Mouse (Mus musculus) gonadal fat pad, adult 2 months (tissue): ENCODE measurements at regions not wholly inside any gene's neighbourhood (a gene's known extent, or its start where the extent isn't known, plus 50 kb on each side); places are given as distances from the start of the nearest gene placed in this dataset.

Experiments used
- DNase-seq: peaks from one replicate; pipeline ENCODE4 v3.0.0-alpha.2; 2012; ENCODE audit warnings: low read depth

DNA sequence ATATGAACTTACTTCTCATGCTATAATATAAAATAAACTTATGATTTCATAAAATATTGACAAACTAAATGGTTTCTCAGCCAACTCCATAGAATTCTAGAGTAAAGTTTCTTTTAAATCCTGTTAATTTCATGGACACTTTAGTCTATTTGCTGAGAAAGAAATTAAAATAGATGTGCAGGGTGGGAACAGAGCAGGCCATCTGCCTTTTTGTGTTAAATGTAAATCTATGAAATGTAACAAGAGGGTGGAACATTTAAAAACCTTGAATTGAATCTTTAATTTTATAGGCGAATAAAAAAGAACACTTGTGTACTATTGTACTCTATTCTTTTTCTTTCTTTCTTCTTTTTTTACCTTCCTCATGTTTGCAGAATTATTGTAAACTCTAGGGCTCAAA is 1050.7 kb downstream of the Tbl1xr1 start:
- DNase-seq, result no peak

DNA sequence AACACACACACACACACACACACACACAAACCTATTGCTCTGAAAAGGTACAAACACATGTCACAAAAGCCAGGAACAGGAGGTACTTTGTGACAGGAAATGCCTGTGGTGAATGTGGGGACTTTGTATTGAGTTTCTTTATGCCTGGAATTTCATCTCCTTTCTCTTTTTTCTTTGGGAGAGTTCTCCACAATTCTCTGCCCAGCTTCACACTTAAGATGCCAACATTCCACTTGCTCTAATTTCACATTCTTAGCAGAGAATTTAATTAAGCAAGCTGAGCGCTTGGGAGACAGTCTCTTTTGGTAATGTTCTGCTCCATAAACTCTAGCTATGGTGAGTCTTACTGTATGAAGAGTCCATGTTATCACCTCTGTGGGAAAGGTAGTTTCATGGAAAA is 1059.1 kb downstream of the Tbl1xr1 start:
- DNase-seq, result no peak

DNA sequence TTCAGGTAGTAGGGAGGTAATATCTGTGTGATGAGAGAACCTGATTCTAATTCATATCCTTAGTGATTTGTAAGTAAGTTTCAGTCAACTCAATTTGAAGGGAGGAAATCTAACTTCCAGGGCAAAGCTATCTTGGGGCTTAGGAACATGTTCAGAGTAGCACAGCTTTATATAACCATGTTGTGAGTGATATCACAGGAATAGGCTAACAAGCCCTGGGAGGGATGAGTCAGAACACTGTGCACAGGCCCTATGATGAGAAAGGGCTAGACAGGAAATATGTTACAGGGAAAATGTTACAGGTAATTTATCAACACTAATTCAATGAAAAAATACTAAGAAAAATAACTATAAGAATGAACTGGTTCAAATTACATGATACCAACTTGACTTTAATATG is 1062.5 kb downstream of the Tbl1xr1 start:
- no peak for DNase-seq

DNA sequence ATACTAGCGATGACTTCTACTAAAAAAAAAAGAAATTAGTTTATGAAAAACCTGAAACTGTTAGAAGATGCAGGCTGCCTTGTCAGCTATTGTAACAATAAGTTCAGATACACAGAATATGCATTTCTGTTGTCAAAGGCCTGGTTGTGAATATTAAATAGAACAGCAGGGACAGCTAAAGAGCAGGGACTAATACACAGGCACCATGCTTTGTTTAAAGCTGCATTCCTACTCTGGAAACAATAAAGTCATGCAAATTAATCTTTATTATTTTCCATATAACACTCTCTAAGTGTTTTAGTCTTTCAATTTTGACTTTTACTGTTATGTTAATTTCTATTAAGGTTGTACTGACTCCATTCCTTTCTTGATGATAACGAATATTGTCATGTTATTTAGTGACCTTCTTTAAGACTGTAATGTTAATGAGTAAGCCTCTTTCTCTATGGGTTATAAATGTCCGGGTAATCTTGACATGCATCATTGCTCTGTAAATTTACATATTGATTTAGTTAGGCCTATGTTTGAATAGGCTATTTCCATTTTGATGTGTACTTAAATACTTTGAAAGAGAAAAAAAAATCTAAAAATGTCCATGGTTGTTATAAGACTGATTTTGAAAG is 1088.5 kb downstream of the Tbl1xr1 start:
- no peak for DNase-seq

DNA sequence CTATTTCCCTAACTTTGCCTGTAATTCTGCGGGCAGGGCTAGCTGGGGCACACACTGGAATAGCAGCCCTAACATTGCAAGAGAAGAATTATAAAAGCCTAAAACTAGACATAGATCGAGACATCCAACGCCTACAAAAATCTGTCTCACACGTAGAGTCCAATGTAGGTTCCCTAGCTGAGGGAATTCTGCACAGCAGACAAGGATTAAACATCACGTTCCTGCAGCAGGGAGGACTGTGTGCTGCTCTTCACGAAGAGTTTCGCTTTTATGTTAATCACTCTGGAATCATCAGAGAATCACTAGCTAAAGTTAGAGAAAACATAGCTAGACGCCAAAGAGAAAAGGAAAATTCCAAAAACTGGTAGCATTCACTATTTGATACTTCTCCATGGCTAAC is 1106.9 kb downstream of the Tbl1xr1 start:
- DNase-seq, result no peak

DNA sequence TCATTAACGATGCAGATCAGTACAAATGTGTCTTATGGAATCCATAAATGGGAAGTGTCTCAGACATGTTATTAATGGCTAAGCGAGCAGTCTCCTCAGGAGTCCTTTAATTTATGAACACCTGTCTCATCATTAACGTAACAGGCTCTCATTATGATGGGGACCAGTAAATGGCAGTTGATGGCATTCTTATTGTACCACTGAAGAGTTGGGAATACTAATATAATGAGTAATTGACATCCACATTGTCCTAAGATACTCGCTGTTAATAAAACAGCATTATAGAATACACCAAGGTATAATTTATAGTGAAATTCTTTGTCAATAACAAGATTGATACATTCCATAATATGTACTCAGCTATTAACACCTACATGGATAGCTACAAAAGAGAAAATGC is 1112.0 kb downstream of the Tbl1xr1 start:
- DNase-seq, result no peak

DNA sequence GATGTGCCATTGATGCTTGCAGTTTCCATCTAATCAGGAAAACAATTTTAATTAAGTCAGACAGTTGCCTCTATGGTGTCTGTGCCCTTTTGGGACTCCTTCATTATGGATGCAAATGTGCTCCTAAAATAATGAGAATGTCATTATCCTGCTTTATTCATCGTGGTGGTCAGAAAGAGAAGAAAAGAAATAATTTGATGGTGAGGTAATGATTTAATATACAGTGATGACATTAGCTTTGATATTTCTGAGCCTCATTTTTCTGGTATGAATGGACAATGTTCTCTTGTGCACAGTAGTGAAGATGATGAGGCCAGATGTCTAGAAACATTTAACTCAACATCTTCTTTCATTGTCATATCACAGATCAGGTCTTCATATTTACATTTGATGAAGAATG is 1123.6 kb downstream of the Tbl1xr1 start:
- DNase-seq, result no peak

DNA sequence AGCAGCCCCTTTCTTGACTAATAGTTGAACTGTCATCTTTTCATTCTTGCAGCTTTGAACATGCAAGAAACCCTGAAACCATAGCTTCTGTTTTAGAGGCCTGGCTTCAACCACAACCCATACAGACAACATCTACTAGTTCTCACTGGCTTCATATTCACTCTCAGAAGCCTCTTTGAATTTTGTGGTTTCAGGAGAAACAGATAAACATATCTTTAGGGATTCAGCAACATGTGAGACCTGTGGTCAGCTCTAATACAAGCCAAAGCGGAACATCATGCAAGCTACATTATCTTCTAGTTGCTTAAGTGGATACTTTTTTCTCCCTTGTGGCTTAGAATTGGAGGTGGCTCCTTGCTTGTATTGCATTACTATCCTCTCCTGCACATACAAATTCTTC is 1138.0 kb downstream of the Tbl1xr1 start:
- no peak for DNase-seq

DNA sequence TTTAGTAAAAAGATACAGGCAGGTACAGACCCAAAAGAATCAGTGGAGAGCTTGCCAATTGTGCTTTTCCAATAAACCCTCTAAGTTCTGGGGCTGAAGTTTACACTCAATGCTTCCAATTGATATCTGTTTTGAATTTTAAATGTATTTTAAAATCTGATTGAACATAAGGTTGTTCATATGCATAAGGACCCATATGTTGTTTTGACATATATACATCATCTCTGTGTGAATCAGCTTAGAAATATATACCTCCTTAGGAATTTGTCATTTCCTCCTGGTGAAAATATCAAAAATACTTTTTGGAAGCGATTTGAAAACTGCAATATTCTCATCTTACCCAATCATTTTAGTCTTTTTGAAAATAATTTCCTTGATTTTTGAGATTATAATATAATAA is 1140.3 kb downstream of the Tbl1xr1 start:
- DNase-seq, result no peak

DNA sequence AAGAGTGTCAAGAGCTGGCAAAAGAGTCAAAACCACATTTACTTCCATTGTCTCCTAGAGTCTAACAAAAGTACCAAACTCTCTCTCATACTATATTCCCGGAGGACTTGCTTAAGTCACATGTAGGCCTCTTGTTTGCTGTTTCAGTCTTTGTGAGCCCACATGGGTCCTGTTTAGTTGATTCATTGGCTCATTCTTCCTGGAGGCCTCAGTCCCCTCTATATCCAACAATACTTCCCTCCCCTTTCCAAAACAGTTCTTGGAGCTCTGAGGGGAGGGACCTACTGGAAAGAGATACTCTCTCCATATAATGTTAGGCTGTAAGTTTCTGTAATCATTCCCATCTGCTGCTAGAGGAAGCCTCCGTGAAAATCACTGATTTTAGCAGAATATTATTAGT is 1171.8 kb downstream of the Tbl1xr1 start:
- DNase-seq, result no peak

DNA sequence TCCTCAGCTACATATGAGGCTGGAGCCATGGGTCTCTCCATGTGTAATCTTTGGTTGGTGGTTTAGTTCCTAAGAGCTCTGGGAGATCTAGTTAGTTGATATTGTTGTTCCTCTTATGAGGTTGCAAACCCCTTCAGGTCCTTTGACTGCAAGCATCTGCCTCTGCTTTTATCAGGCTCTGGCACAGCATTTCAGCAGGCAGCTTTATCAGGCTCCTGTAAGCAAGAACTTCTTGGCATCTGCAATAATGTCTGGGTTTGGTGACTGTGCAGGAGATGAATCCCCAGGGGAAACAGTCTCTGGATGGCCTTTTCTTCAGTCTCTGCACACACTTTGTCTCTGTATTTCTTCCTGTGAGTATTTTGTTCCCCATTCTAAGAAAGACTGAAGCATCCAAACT is 1175.7 kb downstream of the Tbl1xr1 start:
- no peak for DNase-seq

DNA sequence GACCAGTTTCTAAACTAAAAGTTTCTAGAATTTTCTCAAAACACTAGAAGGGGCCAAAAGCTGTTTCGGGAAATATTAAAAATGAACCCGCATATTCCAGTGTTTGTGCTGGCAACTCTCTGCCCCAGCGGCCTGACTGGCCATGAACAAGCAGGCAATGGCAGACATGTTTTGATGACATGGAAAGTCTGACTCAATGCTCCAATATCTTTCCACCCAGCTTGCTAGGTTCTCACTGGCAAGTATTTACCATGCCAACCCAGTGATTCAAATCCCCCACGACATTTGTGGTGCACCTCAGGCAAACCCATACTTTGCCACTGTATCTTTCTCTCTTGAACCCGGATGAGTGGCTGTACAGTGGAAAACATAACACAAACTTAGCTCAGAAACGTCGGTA is 1222.4 kb downstream of the Tbl1xr1 start:
- DNase-seq, result no peak

DNA sequence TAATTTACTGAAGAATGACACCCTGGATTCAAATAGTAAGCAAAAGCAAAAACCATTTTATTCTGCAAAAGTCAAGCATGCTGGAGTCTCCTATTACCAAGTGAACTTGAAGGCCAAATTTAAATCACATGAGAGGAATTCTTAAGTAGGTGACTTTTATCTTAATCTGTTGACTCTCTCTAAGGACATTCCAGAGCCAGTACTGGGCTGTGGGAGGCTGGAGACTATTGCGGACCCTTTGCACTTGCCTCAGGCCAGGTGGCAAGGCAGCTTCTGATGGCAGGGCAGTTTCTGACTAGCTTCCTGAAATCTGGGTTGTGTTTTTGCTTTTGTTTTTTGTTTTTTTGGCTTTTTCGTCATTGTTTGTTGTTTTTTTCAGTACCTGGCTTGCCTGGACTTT is 1257.8 kb downstream of the Tbl1xr1 start:
- no peak for DNase-seq

DNA sequence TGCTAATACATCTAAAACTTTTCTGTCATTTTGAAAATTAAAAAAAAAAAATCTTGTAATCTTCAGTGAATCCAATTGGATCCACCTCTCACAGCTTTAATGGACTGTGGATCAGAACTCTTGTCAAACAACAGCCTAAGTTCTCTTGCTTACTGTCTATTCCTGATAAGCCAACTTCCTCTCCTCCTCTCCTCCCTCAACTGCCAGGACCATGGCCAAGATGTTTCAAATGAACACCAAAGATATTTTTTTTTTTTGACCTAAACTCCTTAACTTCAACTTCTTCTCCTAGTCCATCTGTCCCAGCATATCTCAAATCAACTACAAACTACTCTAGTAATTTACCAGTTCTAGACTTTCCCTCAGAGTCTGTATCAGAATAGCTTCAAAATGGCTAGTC is 1258.5 kb downstream of the Tbl1xr1 start:
- no peak for DNase-seq

DNA sequence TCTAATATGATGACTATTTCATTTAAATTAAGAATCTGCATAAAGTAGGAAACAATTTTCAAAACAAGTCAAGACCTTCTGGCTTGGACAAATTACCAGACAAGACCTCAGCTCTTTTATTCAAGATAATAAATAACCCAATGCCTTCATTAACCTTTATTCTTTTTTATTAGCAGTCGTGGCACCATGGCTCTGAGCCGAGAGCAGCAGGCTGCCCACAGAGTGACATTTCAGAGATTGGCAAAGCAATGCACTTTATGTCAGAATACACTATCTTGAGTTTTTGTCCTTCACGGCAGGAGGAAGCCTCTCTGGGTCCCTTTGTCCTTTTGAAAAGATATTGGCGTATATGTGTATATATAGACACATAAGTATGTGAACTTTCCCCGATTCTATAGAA is 1297.9 kb downstream of the Tbl1xr1 start:
- no peak for DNase-seq

DNA sequence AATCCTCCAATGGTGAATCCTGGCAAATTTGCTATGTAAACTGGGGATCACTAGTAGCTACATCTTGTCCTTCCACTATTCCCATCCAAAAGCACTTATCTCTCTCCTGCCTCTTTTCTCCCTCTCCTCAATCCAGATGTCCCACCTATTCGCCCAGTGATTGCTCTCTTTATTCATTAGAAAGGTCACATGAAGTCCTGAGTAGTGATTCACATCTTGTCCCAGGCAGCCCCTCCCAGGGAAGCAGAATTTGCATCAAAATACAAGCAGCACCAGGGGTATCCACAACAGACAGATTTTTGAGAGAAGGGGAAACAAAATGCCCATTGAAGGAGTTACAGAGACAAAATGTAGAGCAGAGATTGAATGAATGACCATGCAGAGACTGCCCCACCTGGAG is 1328.4 kb downstream of the Tbl1xr1 start:
- DNase-seq, result no peak

DNA sequence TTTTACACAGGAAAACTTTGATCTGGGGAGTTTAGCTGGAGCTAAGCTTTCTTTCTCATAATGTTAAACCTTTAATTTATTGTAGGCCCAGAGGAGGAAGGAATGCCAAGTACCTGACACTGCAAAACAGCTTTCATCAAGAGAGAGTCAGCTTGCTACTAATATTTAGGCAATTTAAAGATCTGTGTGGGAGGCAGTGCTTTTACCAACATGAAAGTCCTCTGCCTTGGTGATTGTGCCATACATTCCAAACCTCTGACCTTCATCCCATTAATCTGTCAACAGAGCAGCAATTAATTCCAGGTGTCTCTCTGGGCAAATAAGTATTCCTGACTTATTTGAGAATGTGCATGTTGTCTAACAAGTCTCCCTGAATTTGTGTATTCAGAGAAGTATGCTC is 1333.0 kb downstream of the Tbl1xr1 start:
- DNase-seq, result peak; percentile 77

DNA sequence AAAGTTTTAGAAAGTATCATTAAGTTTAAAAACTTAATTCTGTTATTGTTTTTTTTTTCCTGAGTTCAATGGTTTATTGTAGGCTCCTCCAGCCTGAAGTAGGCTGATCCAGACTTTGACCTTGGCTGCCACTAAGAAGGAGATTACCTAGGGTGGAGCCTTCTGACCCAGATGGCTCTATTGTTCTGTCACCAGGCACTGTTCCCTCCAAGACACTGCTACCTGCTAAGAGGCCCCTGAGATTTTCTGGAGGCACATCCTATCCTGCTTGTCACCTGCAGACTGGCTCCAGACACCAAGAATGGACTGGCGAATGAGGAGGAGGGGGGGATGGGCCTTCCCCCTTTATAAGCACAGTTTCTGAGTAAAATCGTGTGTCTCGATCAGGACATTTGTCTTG is 1350.5 kb downstream of the Tbl1xr1 start:
- no peak for DNase-seq

DNA sequence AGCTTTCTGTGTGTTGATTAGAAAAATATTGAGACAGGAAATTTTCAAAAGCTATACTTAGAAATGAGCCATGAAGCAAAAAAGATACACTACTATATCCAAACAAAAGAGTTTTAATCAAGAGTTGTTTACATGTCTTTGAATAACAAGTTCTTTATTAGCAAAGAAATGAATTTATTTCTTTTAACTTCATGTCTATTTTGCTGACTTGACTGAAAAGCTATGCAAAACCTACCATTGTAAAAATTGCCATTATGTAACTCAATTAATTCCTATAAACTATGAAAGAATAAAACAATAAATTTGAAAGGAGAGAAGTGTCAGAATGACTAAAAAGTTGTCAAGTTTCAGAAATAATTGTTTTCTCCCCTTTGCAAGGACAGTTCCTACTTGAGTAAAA is 1358.6 kb downstream of the Tbl1xr1 start:
- no peak for DNase-seq

DNA sequence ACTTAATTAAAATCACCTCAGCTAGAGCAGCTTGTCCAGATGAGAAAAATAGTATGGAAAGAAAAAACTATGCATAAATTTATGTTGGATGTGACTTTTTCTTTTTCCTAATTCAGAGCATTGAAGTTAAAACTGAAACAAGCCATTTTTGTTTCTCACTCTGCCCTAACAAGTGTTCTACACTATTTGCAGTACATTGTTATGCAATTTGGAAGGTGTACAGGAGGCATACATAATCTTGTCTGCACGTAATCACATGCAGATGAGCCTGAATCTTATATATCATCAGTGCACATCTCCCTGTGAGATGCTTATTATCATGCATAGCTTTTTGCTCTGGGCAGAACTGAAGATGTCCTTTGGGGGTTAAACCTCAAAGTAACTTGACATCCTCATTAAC is 1381.3 kb downstream of the Tbl1xr1 start:
- DNase-seq, result no peak

DNA sequence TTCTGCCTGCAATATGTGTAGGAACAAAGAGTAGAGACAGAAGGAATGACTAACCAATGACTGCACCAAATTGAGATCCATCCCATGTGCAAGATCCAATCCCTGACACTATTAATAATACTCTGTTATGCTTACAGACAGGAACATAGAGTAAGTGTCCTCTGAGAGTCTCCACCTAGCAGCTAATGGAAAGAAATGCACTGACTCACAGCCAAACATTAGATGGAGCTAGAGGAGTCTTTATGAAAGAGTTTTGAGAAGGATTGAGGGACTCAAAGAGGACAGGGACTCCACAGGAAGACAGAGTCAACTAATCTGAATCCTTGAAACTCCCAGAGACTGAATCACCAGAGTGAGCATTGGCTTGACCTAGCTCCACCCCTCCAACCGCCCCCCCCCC is 1423.4 kb downstream of the Tbl1xr1 start:
- no peak for DNase-seq

DNA sequence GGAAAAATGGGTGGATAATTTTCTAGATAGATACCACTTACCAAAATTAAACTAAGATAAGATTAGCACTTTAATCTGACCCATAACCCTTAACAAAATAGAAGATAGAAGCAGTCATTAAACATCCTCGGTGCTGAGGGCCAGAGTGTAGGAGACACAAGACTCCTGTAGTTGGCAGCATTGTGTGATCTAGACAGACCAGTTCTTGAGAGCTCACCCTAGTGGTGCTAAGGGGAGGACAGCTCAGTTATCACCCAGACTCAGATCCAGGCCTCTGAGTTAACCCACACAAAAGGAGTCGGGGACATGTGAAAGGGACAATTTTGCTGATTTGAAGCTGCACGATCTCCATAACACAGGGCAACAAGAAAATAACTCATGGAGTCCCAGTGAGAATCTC is 1471.1 kb downstream of the Tbl1xr1 start:
- DNase-seq, result no peak

DNA sequence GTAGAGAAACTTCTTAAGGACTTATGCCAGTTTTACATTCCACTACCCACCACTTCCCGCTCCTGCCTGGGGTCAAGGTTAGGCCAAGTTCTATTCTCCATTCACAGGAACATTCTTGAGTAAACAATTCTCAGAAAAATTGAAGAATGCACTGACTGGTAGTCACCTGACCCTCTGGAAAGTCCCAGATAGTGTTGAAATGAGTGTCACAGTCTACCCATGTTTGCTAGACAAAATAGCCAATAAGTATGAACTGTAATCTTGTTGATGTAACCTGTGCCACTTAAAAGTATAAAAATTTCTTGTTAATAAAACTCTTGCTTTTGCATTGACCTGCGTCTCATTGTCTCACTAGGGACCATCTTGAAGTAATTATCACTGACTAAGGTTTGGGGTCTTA is 1487.9 kb downstream of the Tbl1xr1 start:
- DNase-seq, result no peak

DNA sequence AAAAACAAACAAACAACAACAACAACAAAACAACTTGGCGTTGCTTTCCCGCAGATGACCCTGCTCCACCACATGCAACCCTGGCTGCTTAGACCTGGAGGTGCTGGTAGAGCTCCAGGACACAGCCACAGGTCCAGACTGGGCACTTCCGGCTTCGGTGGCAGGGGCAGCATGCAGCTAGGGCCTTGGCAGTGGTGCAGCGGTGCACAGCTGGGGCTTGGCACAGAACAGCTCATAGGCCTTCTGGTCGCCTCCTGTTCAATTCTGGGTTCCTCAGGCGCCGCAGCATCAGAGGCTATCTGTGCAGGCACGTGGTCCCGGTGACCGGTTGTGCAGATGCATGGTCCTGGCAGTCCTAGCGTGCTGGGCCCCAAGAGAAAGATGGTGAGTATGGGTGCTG is 1492.4 kb downstream of the Tbl1xr1 start:
- no peak for DNase-seq
